Mouse (Mus musculus): ENCODE measurements around the gene Twf2. TPM values are rescaled to one million over a fixed set of nuclear protein-coding genes. Genes with fewer than 3 reads are reported as not detected.
"Not testable (repeated sequence)": the region's sequence is repeated elsewhere in the genome, so short reads cannot be mapped to it uniquely, and the experiment has no call there.

The Twf2 gene
- polyA plus RNA-seq, 1 experiment from 2014 or later: 66.5 TPM

DNA sequence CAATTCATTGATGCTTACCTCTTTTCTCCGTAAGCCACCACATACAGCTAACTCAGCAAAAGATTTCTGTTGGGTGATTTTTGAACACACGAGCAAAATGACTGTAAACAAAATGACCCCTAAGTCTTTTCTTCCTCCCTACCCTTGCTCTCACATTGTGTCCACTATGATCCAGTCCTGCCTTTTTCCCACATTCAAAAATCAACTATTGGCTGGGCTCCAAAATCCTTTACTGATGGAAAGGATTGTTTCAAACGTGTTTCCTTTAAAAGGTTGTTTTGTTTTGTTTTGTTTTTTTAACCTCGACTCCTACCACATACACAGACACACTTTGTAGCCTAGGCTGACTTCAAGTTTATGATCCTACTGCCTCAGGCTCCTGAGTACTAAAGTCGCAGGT, 42.5 kb upstream of the Twf2 start:
- no peaks in the 10 kb centered on the region for H3K27me3 ChIP-seq (ENCODE audit: control insufficient read depth, insufficient read depth, low read length)
- ATAC-seq (ENCODE audit: insufficient number of reproducible peaks, low FRiP score, low TSS enrichment, low read depth) (no peak), DNase-seq (ENCODE audit: low spot score) (no peak)
- no peaks in the 10 kb centered on the region for H3K9me3 ChIP-seq (ENCODE audit: control insufficient read depth, low read length)
- 40% methylated on average over 5 of the region's 5 CpGs for WGBS
- peak overlapping the region; percentile 54 for H3K4me2 ChIP-seq (ENCODE audit: low read depth, severe bottlenecking)
- H3K4me3 ChIP-seq (ENCODE audit: low read depth, low read length): peak overlapping the region; percentile 47
- H3K9ac ChIP-seq (ENCODE audit: low read length): peak overlapping the region; percentile 71
- no peaks in the 10 kb centered on the region for H3K4me1 ChIP-seq (ENCODE audit: control insufficient read depth, insufficient read depth, low read length)
- no peaks in the 10 kb centered on the region for H3K36me3 ChIP-seq (ENCODE audit: control insufficient read depth, insufficient read depth, low read length)
- H3K27ac ChIP-seq (replicated peaks; ENCODE audit: low read depth, low read length): no peak overlapping the region

DNA sequence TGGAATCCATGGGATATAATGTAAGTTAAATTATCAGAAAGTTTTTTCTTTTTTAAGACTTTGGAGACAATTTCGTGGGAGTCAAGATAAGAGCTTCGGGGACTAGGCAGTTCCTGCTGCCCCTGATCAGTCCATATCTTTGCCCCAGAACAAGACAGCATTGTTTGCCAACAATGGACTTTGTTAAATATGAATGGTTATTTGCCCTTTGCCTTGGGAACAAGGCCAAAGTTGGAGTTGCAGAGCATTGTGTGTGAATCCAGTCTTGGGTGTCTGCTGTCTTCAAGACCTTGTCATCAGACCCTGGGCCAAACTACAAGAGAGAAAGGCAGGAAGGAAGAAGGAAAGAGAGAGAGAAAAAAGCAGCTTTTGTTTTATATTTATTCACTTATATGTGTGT, 36.2 kb upstream of the Twf2 start:
- H3K4me1 ChIP-seq (ENCODE audit: control insufficient read depth, insufficient read depth, low read length): 0 out of 2 replicates have a peak, but pooled peaks cover 3% of the 10 kb centered on the region
- no peak overlapping the region for H3K4me3 ChIP-seq (ENCODE audit: low read depth, low read length)
- H3K27me3 ChIP-seq (ENCODE audit: control insufficient read depth, insufficient read depth, low read length): no peaks in the 10 kb centered on the region
- no peak for DNase-seq (ENCODE audit: low spot score)
- no peak overlapping the region for H3K27ac ChIP-seq (replicated peaks; ENCODE audit: low read depth, low read length)
- H3K9ac ChIP-seq (ENCODE audit: low read length): no peak overlapping the region
- H3K36me3 ChIP-seq (ENCODE audit: control insufficient read depth, insufficient read depth, low read length): no peaks in the 10 kb centered on the region
- 91% methylated on average over 2 of the region's 2 CpGs for WGBS
- H3K9me3 ChIP-seq (ENCODE audit: control insufficient read depth, low read length): no peaks in the 10 kb centered on the region
- ATAC-seq (ENCODE audit: insufficient number of reproducible peaks, low FRiP score, low TSS enrichment, low read depth): no peak
- H3K4me2 ChIP-seq (ENCODE audit: low read depth, severe bottlenecking): no peak overlapping the region

DNA sequence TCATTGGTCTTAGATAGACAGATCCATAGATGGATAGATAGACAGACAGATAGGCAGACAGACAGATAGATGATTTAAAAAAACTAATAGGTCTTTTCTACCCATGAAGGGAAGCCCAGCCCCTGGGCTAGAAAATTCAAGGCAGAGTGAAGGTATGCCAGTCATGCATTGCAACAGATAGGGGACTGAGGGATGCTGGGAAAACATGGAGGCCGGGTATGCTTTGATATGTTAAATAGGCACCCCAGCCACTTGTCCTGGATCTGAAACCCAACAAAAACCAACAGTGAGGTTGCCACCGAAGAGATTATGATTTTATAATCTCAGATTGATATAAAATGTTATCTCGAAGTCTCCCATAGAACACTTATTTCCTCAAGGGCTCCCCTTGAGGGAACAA, 35.7 kb upstream of the Twf2 start:
- DNase-seq (ENCODE audit: low spot score): no peak
- Histone ChIP-seq H3K27ac (replicated peaks; ENCODE audit: low read depth, low read length) (no peak overlapping the region), H3K4me2 (ENCODE audit: low read depth, severe bottlenecking) (no peak overlapping the region), H3K36me3 (ENCODE audit: control insufficient read depth, insufficient read depth, low read length) (no peaks in the 10 kb centered on the region), H3K9ac (ENCODE audit: low read length) (no peak overlapping the region), H3K9me3 (ENCODE audit: control insufficient read depth, low read length) (no peaks in the 10 kb centered on the region), H3K4me1 (ENCODE audit: control insufficient read depth, insufficient read depth, low read length) (0 out of 2 replicates have a peak, but pooled peaks cover 4% of the 10 kb centered on the region), H3K27me3 (ENCODE audit: control insufficient read depth, insufficient read depth, low read length) (no peaks in the 10 kb centered on the region), H3K4me3 (ENCODE audit: low read depth, low read length) (no peak overlapping the region)
- WGBS: 80% methylated on average over 3 of the region's 3 CpGs
- ATAC-seq (ENCODE audit: insufficient number of reproducible peaks, low FRiP score, low TSS enrichment, low read depth): no peak

DNA sequence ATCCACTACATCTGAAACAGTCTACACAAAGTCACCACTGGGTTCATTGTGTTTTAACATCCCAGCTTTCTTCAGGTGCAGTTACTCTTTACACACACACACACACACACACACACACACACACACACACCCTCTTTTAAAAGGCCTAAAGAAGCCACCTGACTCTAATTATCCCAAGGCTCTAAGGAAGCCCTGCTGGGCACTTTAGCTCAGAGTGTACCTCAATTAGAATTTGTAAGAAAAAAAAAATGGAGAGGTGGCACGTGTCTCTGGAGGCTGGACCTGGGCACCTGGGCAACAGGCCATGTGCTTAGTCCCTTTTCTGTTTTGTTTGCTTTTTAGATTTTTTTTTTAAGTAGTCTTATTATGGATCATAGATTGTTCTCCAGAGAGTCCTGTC, 35.2 kb upstream of the Twf2 start:
- Histone ChIP-seq H3K4me2 (ENCODE audit: low read depth, severe bottlenecking) (no peak overlapping the region), H3K36me3 (ENCODE audit: control insufficient read depth, insufficient read depth, low read length) (no peaks in the 10 kb centered on the region), H3K27ac (replicated peaks; ENCODE audit: low read depth, low read length) (no peak overlapping the region), H3K4me1 (ENCODE audit: control insufficient read depth, insufficient read depth, low read length) (peaks cover 5% of the 10 kb centered on the region; the same call in 1 of the 2 replicates), H3K27me3 (ENCODE audit: control insufficient read depth, insufficient read depth, low read length) (no peaks in the 10 kb centered on the region), H3K9ac (ENCODE audit: low read length) (no peak overlapping the region), H3K4me3 (ENCODE audit: low read depth, low read length) (no peak overlapping the region), H3K9me3 (ENCODE audit: control insufficient read depth, low read length) (no peaks in the 10 kb centered on the region)
- DNase-seq (ENCODE audit: low spot score) (no peak), ATAC-seq (ENCODE audit: insufficient number of reproducible peaks, low FRiP score, low TSS enrichment, low read depth) (no peak)
- WGBS: 21% methylated on average over 1 of the region's 1 CpGs

DNA sequence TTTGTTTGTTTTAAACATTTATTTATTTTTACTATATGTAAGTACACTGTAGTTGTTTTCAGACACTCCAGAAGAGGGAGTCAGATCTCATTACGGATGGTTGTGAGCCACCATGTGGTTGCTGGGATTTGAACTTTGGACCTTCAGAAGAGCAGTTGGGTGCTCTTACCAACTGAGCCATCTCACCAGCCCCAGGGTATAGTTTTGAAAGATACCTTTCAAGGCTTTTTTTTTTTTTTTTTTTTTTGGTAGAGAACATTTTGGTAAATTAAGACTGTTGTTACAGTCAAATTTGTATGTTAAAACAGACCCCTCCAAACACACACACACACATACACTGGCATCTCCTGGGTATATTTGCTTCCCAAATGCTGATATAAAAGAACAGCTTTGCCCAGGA, 33.9 kb upstream of the Twf2 start:
- DNase-seq (ENCODE audit: low spot score); H3K36me3 ChIP-seq (ENCODE audit: control insufficient read depth, insufficient read depth, low read length); H3K4me2 ChIP-seq (ENCODE audit: low read depth, severe bottlenecking); H3K27me3 ChIP-seq (ENCODE audit: control insufficient read depth, insufficient read depth, low read length); H3K27ac ChIP-seq (replicated peaks; ENCODE audit: low read depth, low read length); H3K9ac ChIP-seq (ENCODE audit: low read length); H3K9me3 ChIP-seq (ENCODE audit: control insufficient read depth, low read length); ATAC-seq (ENCODE audit: insufficient number of reproducible peaks, low FRiP score, low TSS enrichment, low read depth); H3K4me3 ChIP-seq (ENCODE audit: low read depth, low read length): not testable (repeated sequence)
- WGBS: 73% methylated on average over 1 of the region's 1 CpGs
- peaks cover 15% of the 10 kb centered on the region for H3K4me1 ChIP-seq (ENCODE audit: control insufficient read depth, insufficient read depth, low read length)

DNA sequence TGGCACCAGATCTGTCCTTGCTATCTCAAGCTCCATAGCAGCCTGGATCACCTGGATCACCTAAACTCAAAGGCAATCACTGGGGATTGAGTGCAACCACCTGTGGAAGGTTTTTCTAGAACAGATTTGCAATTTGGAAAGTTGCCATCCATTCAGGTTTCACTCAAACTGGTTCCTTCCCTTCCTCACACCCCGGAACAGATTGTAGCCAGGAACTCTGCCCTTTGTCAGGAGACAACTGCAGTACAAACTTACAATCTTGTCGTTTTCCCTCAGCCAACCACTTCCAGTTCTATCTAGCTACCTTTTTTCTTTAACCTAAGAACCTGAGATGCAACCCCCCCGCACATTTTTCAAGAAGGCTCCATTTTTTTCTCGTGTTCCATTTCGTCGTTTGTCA, 33.0 kb upstream of the Twf2 start:
- Histone ChIP-seq H3K9ac (ENCODE audit: low read length) (no peak overlapping the region), H3K4me1 (ENCODE audit: control insufficient read depth, insufficient read depth, low read length) (peaks cover 18% of the 10 kb centered on the region), H3K9me3 (ENCODE audit: control insufficient read depth, low read length) (no peaks in the 10 kb centered on the region), H3K27ac (replicated peaks; ENCODE audit: low read depth, low read length) (no peak overlapping the region), H3K36me3 (ENCODE audit: control insufficient read depth, insufficient read depth, low read length) (no peaks in the 10 kb centered on the region), H3K4me2 (ENCODE audit: low read depth, severe bottlenecking) (peak overlapping the region; percentile 54), H3K4me3 (ENCODE audit: low read depth, low read length) (no peak overlapping the region), H3K27me3 (ENCODE audit: control insufficient read depth, insufficient read depth, low read length) (no peaks in the 10 kb centered on the region)
- 33% methylated on average over 6 of the region's 6 CpGs for WGBS
- ATAC-seq (ENCODE audit: insufficient number of reproducible peaks, low FRiP score, low TSS enrichment, low read depth) (no peak), DNase-seq (ENCODE audit: low spot score) (no peak)

DNA sequence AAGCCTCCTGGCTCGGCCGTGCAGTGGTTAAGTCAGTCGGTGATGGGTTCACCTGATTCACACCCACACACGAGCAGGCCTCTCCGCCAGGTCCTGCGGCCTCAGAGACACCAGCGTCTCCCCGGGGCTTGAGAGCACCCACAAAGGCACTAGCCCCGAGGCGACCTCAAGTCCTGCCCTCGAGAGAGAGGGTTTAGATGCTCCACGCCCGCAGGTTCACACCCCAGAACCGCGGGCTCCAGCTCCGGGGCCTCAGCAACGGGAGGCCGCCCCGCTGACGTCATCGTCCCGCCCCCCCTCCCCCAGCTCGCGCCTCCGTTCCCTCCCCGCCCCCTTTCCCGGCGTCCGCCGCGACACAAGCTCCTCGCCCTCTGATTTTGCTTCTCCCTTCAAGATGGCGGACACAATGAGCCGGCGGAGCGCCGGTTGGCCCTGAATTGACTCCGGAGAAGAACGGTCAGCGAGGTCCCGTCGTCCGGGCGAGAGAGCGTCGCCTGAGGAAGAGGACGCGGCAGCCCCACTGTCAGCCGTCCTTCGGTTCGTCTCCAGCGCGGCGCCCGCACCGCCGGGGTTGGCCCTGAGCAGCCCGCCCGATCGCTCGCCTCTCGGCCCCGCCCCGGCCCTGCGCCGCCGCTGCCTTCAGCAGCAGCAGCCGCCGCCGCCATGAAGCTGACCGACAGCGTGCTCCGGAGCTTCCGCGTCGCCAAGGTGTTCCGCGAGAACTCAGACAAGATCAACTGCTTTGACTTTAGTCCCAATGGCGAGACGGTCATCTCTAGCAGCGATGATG, 32.2 kb upstream of the Twf2 start, which contains the start of gene Wdr82:
Wdr82 (plus strand) TSS at position 373 of the 790 bp plus-strand sequence.
- no peaks in the 10 kb centered on the region for H3K27me3 ChIP-seq (ENCODE audit: control insufficient read depth, insufficient read depth, low read length)
- WGBS: under 1% methylated on average over 81 of the region's 81 CpGs
- peak within 1 kb of the TSS; percentile 90 for H3K27ac ChIP-seq (replicated peaks; ENCODE audit: low read depth, low read length)
- H3K4me2 ChIP-seq (ENCODE audit: low read depth, severe bottlenecking): peak within 1 kb of the TSS; percentile 54
- H3K4me3 ChIP-seq (ENCODE audit: low read depth, low read length): peak within 1 kb of the TSS; percentile 91
- H3K9me3 ChIP-seq (ENCODE audit: control insufficient read depth, low read length): no peaks in the 10 kb centered on the region
- H3K36me3 ChIP-seq (ENCODE audit: control insufficient read depth, insufficient read depth, low read length): no peaks in the 10 kb centered on the region; the same call in 1 of the 2 replicates
- H3K4me1 ChIP-seq (ENCODE audit: control insufficient read depth, insufficient read depth, low read length): peaks cover 22% of the 10 kb centered on the region
- ATAC-seq (ENCODE audit: insufficient number of reproducible peaks, low FRiP score, low TSS enrichment, low read depth): peak; percentile 90
- DNase-seq (ENCODE audit: low spot score): peak; percentile 94
- peak within 1 kb of the TSS; percentile 97 for H3K9ac ChIP-seq (ENCODE audit: low read length)

DNA sequence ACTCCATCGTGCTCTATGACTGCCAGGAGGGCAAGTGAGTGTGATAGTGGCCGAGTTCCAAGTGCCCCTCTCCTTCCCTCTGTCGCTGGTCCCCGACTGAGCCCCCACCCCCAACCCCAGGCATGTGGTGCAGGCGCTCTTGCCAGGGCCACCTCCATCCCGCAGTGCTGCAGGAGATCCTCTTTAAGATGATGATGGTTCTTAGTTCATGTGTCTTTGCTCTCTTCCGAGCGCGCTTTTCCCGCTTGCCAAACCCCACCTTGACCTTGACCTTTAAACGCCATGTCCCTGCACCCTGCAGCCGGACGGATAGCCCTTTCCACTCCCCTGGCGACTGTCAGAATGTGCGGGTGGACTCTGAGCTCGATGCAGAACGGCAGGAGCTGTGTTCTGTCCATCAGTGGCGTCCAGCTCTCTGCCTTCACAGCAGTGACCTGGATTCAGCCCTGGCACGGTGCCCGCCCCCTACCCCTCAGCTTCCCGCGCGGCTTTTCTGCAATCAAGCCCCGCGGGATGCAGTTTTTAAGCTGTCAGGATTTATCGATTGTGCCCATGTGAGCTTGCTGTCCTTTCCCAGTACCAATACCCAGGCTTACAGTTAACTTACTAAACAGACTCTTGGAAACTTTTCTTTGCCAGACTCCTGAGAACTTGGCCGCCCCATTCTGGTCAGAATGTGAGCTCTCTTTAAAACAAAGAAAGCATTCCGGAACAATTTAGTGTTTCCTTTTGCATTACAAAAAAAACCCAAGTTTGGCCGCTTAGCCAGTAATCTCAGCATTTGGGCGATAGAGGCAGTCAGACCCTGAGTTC, 31.4 kb upstream of the Twf2 start:
- DNase-seq (ENCODE audit: low spot score) (peak; percentile 67), ATAC-seq (ENCODE audit: insufficient number of reproducible peaks, low FRiP score, low TSS enrichment, low read depth) (peak; percentile 69)
- Histone ChIP-seq H3K27ac (replicated peaks; ENCODE audit: low read depth, low read length) (peak overlapping the region; percentile 90), H3K4me2 (ENCODE audit: low read depth, severe bottlenecking) (peak overlapping the region; percentile 54), H3K9me3 (ENCODE audit: control insufficient read depth, low read length) (no peaks in the 10 kb centered on the region), H3K27me3 (ENCODE audit: control insufficient read depth, insufficient read depth, low read length) (no peaks in the 10 kb centered on the region), H3K4me1 (ENCODE audit: control insufficient read depth, insufficient read depth, low read length) (peaks cover 29% of the 10 kb centered on the region), H3K4me3 (ENCODE audit: low read depth, low read length) (peak overlapping the region; percentile 91), H3K36me3 (ENCODE audit: control insufficient read depth, insufficient read depth, low read length) (no peaks in the 10 kb centered on the region; the same call in 1 of the 2 replicates), H3K9ac (ENCODE audit: low read length) (peak overlapping the region; percentile 97)
- under 1% methylated on average over 30 of the region's 30 CpGs for WGBS
